Mouse (Mus musculus) MEL (cell line): Measurements from ENCODE around the gene Serpinf1. TPM values are rescaled to one million over a fixed set of nuclear protein-coding genes. Genes with fewer than 3 reads are reported as not detected.

ENCODE experiments used
- DNase-seq: peaks from one replicate; pipeline ENCODE4 v3.0.0; 2011; ENCODE audit warnings: low read depth, low spot score
- H3K27ac ChIP-seq: 2 replicates; pipeline ENCODE4 v1.5.1; 2012; ENCODE audit warnings: low read depth, mild to moderate bottlenecking, control low read depth, low read length, moderate library complexity; ENCODE audit not compliant: control insufficient read depth
- H3K27me3 ChIP-seq, 2 experiments: fragments of 150-350 bp in 1 of 2; sonication (generic) in 1 of 2; 2 replicates each; pipeline ENCODE4 v1.6.1; 2012; ENCODE audit warnings: low read length in 2 of 2, mild to moderate bottlenecking in 2 of 2, improper control_type of control experiment in 1 of 2, moderate library complexity in 1 of 2; ENCODE audit not compliant: insufficient read depth in 2 of 2, control insufficient read depth in 1 of 2
- H3K36me3 ChIP-seq, 2 experiments: 2 replicates each; pipeline ENCODE4 v1.6.1; 2012 to 2014; ENCODE audit warnings: low read length in 2 of 2, improper control_type of control experiment in 1 of 2, inconsistent platforms in 1 of 2, mild to moderate bottlenecking in 1 of 2; ENCODE audit not compliant: insufficient read depth in 2 of 2, control insufficient read depth in 1 of 2
- H3K4me1 ChIP-seq, 2 experiments: fragments of 150-350 bp in 1 of 2; sonication (generic) in 1 of 2; 2 replicates each; pipeline ENCODE4 v1.6.1; 2012; ENCODE audit warnings: low read length in 2 of 2, improper control_type of control experiment in 1 of 2, mild to moderate bottlenecking in 1 of 2; ENCODE audit not compliant: insufficient read depth in 2 of 2, control insufficient read depth in 1 of 2
- H3K4me3 ChIP-seq, 2 experiments: fragments of 150-350 bp in 1 of 2; sonication (generic) in 1 of 2; 2 replicates each; pipeline ENCODE4 v1.5.1; 2012; ENCODE audit warnings: low read depth in 2 of 2, low read length in 2 of 2, mild to moderate bottlenecking in 2 of 2, moderate library complexity in 2 of 2, control low read depth in 1 of 2, improper control_type of control experiment in 1 of 2; ENCODE audit not compliant: control insufficient read depth in 1 of 2, insufficient read depth in 1 of 2
- H3K79me2 ChIP-seq: 2 replicates; pipeline ENCODE4 v1.6.1; 2012; ENCODE audit warnings: mild to moderate bottlenecking, low read length, moderate library complexity; ENCODE audit not compliant: control insufficient read depth, poor library complexity, insufficient read depth
- H3K9ac ChIP-seq: 2 replicates; pipeline ENCODE4 v1.6.1; 2012; ENCODE audit warnings: low read depth, mild to moderate bottlenecking, control low read depth, low read length, moderate library complexity; ENCODE audit not compliant: control insufficient read depth, poor library complexity, severe bottlenecking
- H3K9me3 ChIP-seq: fragments of 150-350 bp; sonication (generic); replicated peaks from 2 replicates; pipeline ENCODE4 v1.6.1; 2012; ENCODE audit warnings: mild to moderate bottlenecking, low read length, improper control_type of control experiment, moderate library complexity; ENCODE audit not compliant: insufficient read depth
- BHLHE40 ChIP-seq: IDR thresholded peaks from 2 replicates; pipeline ENCODE4 v1.6.1; 2012; ENCODE audit warnings: low read depth, mild to moderate bottlenecking, inconsistent platforms, low read length, improper control_type of control experiment, borderline replicate concordance
- CHD1 ChIP-seq: IDR thresholded peaks from 2 replicates; pipeline ENCODE4 v1.6.1; 2012; ENCODE audit warnings: low read depth, mild to moderate bottlenecking, inconsistent platforms, low read length, improper control_type of control experiment
- CHD2 ChIP-seq: IDR thresholded peaks from 2 replicates; pipeline ENCODE4 v1.6.1; 2011; ENCODE audit warnings: low read length, improper control_type of control experiment
- ELF1 ChIP-seq: IDR thresholded peaks from 2 replicates; pipeline ENCODE4 v1.6.1; 2014; ENCODE audit warnings: low read depth, mild to moderate bottlenecking, inconsistent platforms, low read length, improper control_type of control experiment, moderate library complexity
- EP300 ChIP-seq, 2 experiments: IDR thresholded peaks; 2 replicates each; pipeline ENCODE4 v1.6.1; 2011; ENCODE audit warnings: improper control_type of control experiment in 2 of 2, low read length in 2 of 2, low read depth in 1 of 2, mild to moderate bottlenecking in 1 of 2
- GABPA ChIP-seq: IDR thresholded peaks from 2 replicates; pipeline ENCODE4 v1.6.1; 2012; ENCODE audit warnings: low read depth, mild to moderate bottlenecking, inconsistent platforms, low read length, improper control_type of control experiment, moderate library complexity
- GATA1 ChIP-seq: IDR thresholded peaks from 2 replicates; pipeline ENCODE4 v1.6.1; 2011; ENCODE audit warnings: low read depth, low read length, improper control_type of control experiment
- HCFC1 ChIP-seq: IDR thresholded peaks from 2 replicates; pipeline ENCODE4 v1.6.1; 2012; ENCODE audit warnings: low read depth, mild to moderate bottlenecking, inconsistent platforms, low read length, improper control_type of control experiment, moderate library complexity
- JUND ChIP-seq: IDR thresholded peaks from 2 replicates; pipeline ENCODE4 v1.6.1; 2011; ENCODE audit warnings: low read depth, mild to moderate bottlenecking, improper control_type of control experiment, low read length
- MAZ ChIP-seq: IDR thresholded peaks from 2 replicates; pipeline ENCODE4 v1.6.1; 2012; ENCODE audit warnings: low read depth, mild to moderate bottlenecking, inconsistent platforms, low read length, improper control_type of control experiment
- MXI1 ChIP-seq: IDR thresholded peaks from 2 replicates; pipeline ENCODE4 v1.6.1; 2011; ENCODE audit warnings: mild to moderate bottlenecking, low read depth, low read length, improper control_type of control experiment
- MYC ChIP-seq: IDR thresholded peaks from 2 replicates; pipeline ENCODE4 v1.6.1; 2011; ENCODE audit warnings: low read depth, mild to moderate bottlenecking, low read length, improper control_type of control experiment, moderate library complexity
- POLR2A ChIP-seq, 2 experiments: IDR thresholded peaks; 2 replicates each; pipeline ENCODE4 v1.6.1; 2011 to 2012; ENCODE audit warnings: low read length in 2 of 2, mild to moderate bottlenecking in 2 of 2, control low read depth in 1 of 2, improper control_type of control experiment in 1 of 2, low read depth in 1 of 2, moderate library complexity in 1 of 2; ENCODE audit not compliant: control insufficient read depth in 1 of 2, insufficient read depth in 1 of 2, poor library complexity in 1 of 2
- POLR2AphosphoS2 ChIP-seq: IDR thresholded peaks from 2 replicates; pipeline ENCODE4 v1.6.1; 2011; ENCODE audit warnings: low read length, improper control_type of control experiment
- RCOR1 ChIP-seq: IDR thresholded peaks from 2 replicates; pipeline ENCODE4 v1.6.1; 2012; ENCODE audit warnings: low read depth, mild to moderate bottlenecking, inconsistent platforms, low read length, improper control_type of control experiment
- TAL1 ChIP-seq: IDR thresholded peaks from 2 replicates; pipeline ENCODE4 v1.6.1; 2012; ENCODE audit warnings: mild to moderate bottlenecking, inconsistent platforms, low read length, moderate library complexity, mixed read lengths
- TCF12 ChIP-seq: IDR thresholded peaks from 2 replicates; pipeline ENCODE4 v1.6.1; 2014; ENCODE audit warnings: low read depth, mild to moderate bottlenecking, inconsistent platforms, low read length, improper control_type of control experiment, moderate library complexity
- UBTF ChIP-seq: IDR thresholded peaks from 2 replicates; pipeline ENCODE4 v1.6.1; 2012; ENCODE audit warnings: low read depth, mild to moderate bottlenecking, inconsistent platforms, low read length, improper control_type of control experiment, moderate library complexity, borderline replicate concordance; ENCODE audit not compliant: insufficient read depth
- ZC3H11A ChIP-seq: IDR thresholded peaks from 2 replicates; pipeline ENCODE4 v1.6.1; 2012; ENCODE audit warnings: low read depth, mild to moderate bottlenecking, inconsistent platforms, low read length, improper control_type of control experiment
- ZMIZ1 ChIP-seq: IDR thresholded peaks from 2 replicates; pipeline ENCODE4 v1.6.1; 2012; ENCODE audit warnings: low read depth, mild to moderate bottlenecking, inconsistent platforms, low read length, improper control_type of control experiment, moderate library complexity
- polyA plus RNA-seq, 2 experiments: library from polyadenylated mRNA; stranded (reverse) in 1 of 2; unstranded in 1 of 2; fragments of >175 nt in 1 of 2; fragments of >200 nt in 1 of 2; gene quantifications; 2 replicates each; pipeline versions ENCODE4 v1.2.1 to v1.2.4; 2012; ENCODE audit warnings: low replicate concordance in 2 of 2, low read depth in 1 of 2; ENCODE audit not compliant: insufficient read length in 2 of 2, insufficient read depth in 1 of 2, missing spikeins in 1 of 2
- total RNA-seq: library from RNA; depleted of rRNA; stranded (reverse); fragments of 300-350 nt; gene quantifications from 2 replicates; pipeline ENCODE4 v1.2.3, GENCODE M21; 2012

Serpinf1 gene
- total and polyA plus RNA-seq, 3 experiments = 0.36 TPM; not detected in 2

DNA sequence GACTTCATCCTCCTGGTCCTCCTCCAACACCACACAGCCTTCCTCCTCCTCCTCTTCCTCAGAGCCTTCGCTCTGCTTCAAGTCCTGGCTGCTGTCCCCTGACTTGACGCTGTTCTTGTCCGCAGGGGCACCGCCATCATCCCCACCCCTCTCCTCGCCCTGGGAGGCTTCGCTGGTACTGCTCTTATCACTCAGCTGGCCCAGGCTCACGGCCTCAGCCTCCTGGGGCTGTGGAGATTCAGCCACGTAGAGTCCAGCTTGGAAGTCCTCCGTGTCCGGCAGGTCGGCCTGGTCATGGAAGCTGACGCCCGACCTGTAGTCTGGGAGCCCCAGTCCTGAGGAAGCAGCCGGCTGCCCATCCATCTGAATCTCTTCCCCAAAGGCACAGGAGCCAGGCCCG is 28.4 kb upstream of the Serpinf1 start:
- peaks cover 0 to 20% of the 10 kb centered on the region in 2 experiments; a peak in 2 of 4 replicates for H3K36me3 ChIP-seq
- H3K9ac ChIP-seq = no peak overlapping the region
- peaks cover 10 to 38% of the 10 kb centered on the region in 2 experiments for H3K4me1 ChIP-seq
- H3K4me3 ChIP-seq = no peak overlapping the region
- no peaks in the 10 kb centered on the region for H3K27me3 ChIP-seq
- no peaks in the 10 kb centered on the region for H3K79me2 ChIP-seq
- H3K27ac ChIP-seq = no peak overlapping the region
- TF ChIP-seq HCFC1 (no peak), CHD2 (no peak), POLR2AphosphoS2 (no peak), MXI1 (no peak), ZC3H11A (no peak), RCOR1 (no peak), GABPA (no peak), GATA1 (no peak)
- H3K9me3 ChIP-seq = no peaks in the 10 kb centered on the region
- no peak for DNase-seq

DNA sequence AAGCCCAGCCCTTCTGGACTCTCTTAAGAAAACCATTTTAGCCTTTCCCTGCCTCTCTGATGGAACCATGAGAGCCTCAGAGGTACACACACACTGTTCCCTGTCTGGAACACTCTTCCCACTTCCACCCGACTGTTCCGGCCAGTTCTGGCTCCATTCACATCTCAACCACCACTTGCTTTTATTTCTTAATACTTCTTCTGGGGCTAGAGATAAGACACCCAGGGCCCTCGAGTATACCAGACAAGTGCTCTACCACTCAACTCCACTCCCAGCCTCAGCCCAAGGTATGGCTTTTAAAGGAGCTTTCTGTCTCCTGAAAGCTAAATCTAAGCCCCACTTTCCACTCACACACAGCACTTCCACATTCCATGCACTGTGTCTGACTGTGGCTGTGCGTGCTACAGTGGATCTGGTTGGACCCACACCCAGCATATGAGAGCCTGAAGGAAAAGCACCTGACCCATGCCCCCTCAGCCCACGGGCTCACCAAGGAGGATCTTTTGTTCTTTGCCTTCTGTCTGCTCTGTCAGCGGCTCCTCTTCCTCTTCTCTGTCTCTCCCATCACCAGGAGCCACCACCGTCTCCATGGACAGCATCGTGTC is 27.9 kb upstream of the Serpinf1 start:
- peak overlapping the region; percentile 10 for H3K9ac ChIP-seq
- H3K9me3 ChIP-seq = no peaks in the 10 kb centered on the region
- H3K27ac ChIP-seq = peak overlapping the region; percentile 37
- DNase-seq = peak; percentile 79
- no peaks in the 10 kb centered on the region for H3K27me3 ChIP-seq
- no peak overlapping the region for H3K4me3 ChIP-seq
- no peak for TF ChIP-seq POLR2A (IDR thresholded peaks at IDR 0.05; ENCODE audit: control insufficient read depth in 1 of 2, insufficient read depth in 1 of 2, low read depth in 1 of 2, low read length in 2 of 2, poor library complexity in 1 of 2)
- TF ChIP-seq ZMIZ1 = no peak
- peak; percentile 74 for TF ChIP-seq GATA1
- peak; percentile 52 to 63 for TF ChIP-seq EP300 (IDR thresholded peaks at IDR 0.05; ENCODE audit: low read depth in 1 of 2, low read length in 2 of 2)
- TF ChIP-seq TAL1 = peak; percentile 71
- peak; percentile 62 for TF ChIP-seq TCF12
- TF ChIP-seq UBTF = no peak
- no peak for TF ChIP-seq CHD1
- no peak for TF ChIP-seq POLR2AphosphoS2
- 0 out of 2 replicates have a peak, but pooled peaks have one; percentile 8 for TF ChIP-seq ELF1
- TF ChIP-seq JUND = no peak
- TF ChIP-seq MYC = 0 out of 2 replicates have a peak, but pooled peaks have one; percentile 18
- TF ChIP-seq MAZ = no peak
- 0 out of 2 replicates have a peak, but pooled peaks have one; percentile 15 for TF ChIP-seq RCOR1
- no peak for TF ChIP-seq BHLHE40
- H3K36me3 ChIP-seq = peaks cover 0 to 18% of the 10 kb centered on the region in 2 experiments; a peak in 2 of 4 replicates
- H3K4me1 ChIP-seq = peaks cover 10 to 38% of the 10 kb centered on the region in 2 experiments
- no peaks in the 10 kb centered on the region for H3K79me2 ChIP-seq
